Mouse (Mus musculus) mouse trophoblast stem cell (cell line): ENCODE measurements around the gene Syce3.

Experiments
- in situ Hi-C, 2 experiments: fragments of 300-500 bp; cut with MseI, MboI; formaldehyde crosslinking; loops; 2 replicates in 1 of 2; 3 replicates in 1 of 2; pipeline ENCODE4 v1.15.1; 2025

The Syce3 gene

GRCm38 (mm10) chr15:89424621-89425020, 14.3 kb upstream of the Syce3 start:
- in situ Hi-C loops, result no loop called here

- in situ Hi-C loops, result no loop called here
Measured at GRCm38 (mm10) chr15:89421938-89422337, 11.6 kb upstream of the Syce3 start.

GRCm38 (mm10) chr15:89415282-89415681, 5.0 kb upstream of the Syce3 start:
- in situ Hi-C loops, result no loop called here

GRCm38 (mm10) chr15:89406691-89407090, 3.6 kb downstream of the Syce3 start:
- in situ Hi-C loops, result no loop called here

GRCm38 (mm10) chr15:89404831-89405623, 5.3 kb downstream of the Syce3 start:
- in situ Hi-C loops, result no loop called here

GRCm38 (mm10) chr15:89402471-89402870, 7.8 kb downstream of the Syce3 start:
- in situ Hi-C loops, result no loop called here

- in situ Hi-C loops, result no loop called here
Measured at GRCm38 (mm10) chr15:89399716-89400115, 10.6 kb downstream of the Syce3 start.

- in situ Hi-C loops, result no loop called here
Measured at GRCm38 (mm10) chr15:89398146-89398545, 12.2 kb downstream of the Syce3 start.

GRCm38 (mm10) chr15:89396883-89397282, 13.4 kb downstream of the Syce3 start:
- in situ Hi-C loops, result no loop called here

GRCm38 (mm10) chr15:89390081-89390480, 20.2 kb downstream of the Syce3 start:
- in situ Hi-C loops, result no loop called here

GRCm38 (mm10) chr15:89387127-89387526, 23.2 kb downstream of the Syce3 start:
- in situ Hi-C loops, result no loop called here

GRCm38 (mm10) chr15:89384617-89385016, 25.7 kb downstream of the Syce3 start, which contains the start of gene Klhdc7b:
TSS of gene Klhdc7b (plus strand) at chr15:89384917.
- in situ Hi-C loops, result no loop called here

GRCm38 (mm10) chr15:89379429-89379828, 30.9 kb downstream of the Syce3 start:
- in situ Hi-C loops, result no loop called here

- in situ Hi-C loops, result no loop called here
Measured at GRCm38 (mm10) chr15:89378831-89379401, 31.4 kb downstream of the Syce3 start, which contains the start of gene Odf3b. TSS of gene Odf3b (minus strand) at chr15:89379282.

GRCm38 (mm10) chr15:89377938-89378828, 32.1 kb downstream of the Syce3 start:
- in situ Hi-C loops, result no loop called here

- in situ Hi-C loops, result no loop called here
Measured at GRCm38 (mm10) chr15:89377362-89377761, 32.9 kb downstream of the Syce3 start.

- in situ Hi-C loops, result no loop called here
Measured at GRCm38 (mm10) chr15:89376957-89377356, 33.3 kb downstream of the Syce3 start, which contains the start of gene Tymp. TSS of gene Tymp (minus strand) at chr15:89377039.

GRCm38 (mm10) chr15:89376040-89376439, 34.3 kb downstream of the Syce3 start:
- in situ Hi-C loops, result no loop called here

- in situ Hi-C loops, result no loop called here
Measured at GRCm38 (mm10) chr15:89374801-89375534, 35.3 kb downstream of the Syce3 start.

GRCm38 (mm10) chr15:89374340-89374739, 36.0 kb downstream of the Syce3 start:
- in situ Hi-C loops, result no loop called here

GRCm38 (mm10) chr15:89373762-89374248, 36.5 kb downstream of the Syce3 start, which contains the start of gene Sco2:
TSS of gene Sco2 (minus strand) at chr15:89373846.
- in situ Hi-C loops, result no loop called here
